Mouse (Mus musculus) MEL (cell line): Measurements from ENCODE around the gene Cwc22.

Experiments
- BHLHE40 ChIP-seq: IDR thresholded peaks from 2 replicates; pipeline ENCODE4 v1.6.1; 2012; ENCODE audit warnings: low read depth, mild to moderate bottlenecking, inconsistent platforms, low read length, improper control_type of control experiment, borderline replicate concordance
- CTCF ChIP-seq, 3 experiments: IDR thresholded peaks in 2 of 3; conservative IDR thresholded peaks in 1 of 3; 2 replicates each; pipeline ENCODE4 v1.5.1; 2011 to 2012; ENCODE audit warnings: low read length in 3 of 3, low read depth in 2 of 3, mild to moderate bottlenecking in 2 of 3, improper control_type of control experiment in 1 of 3, inconsistent platforms in 1 of 3, mixed read lengths in 1 of 3, moderate library complexity in 1 of 3; ENCODE audit not compliant: control insufficient read depth in 1 of 3, insufficient read depth in 1 of 3, poor library complexity in 1 of 3, severe bottlenecking in 1 of 3
- HCFC1 ChIP-seq: IDR thresholded peaks from 2 replicates; pipeline ENCODE4 v1.6.1; 2012; ENCODE audit warnings: low read depth, mild to moderate bottlenecking, inconsistent platforms, low read length, improper control_type of control experiment, moderate library complexity
- JUND ChIP-seq: IDR thresholded peaks from 2 replicates; pipeline ENCODE4 v1.6.1; 2011; ENCODE audit warnings: low read depth, mild to moderate bottlenecking, improper control_type of control experiment, low read length
- MAFK ChIP-seq: IDR thresholded peaks from 2 replicates; pipeline ENCODE4 v1.6.1; 2011; ENCODE audit warnings: low read depth, mild to moderate bottlenecking, low read length, improper control_type of control experiment, borderline replicate concordance
- NRF1 ChIP-seq: IDR thresholded peaks from 2 replicates; pipeline ENCODE4 v1.6.1; 2014; ENCODE audit warnings: low read depth, mild to moderate bottlenecking, inconsistent platforms, low read length, improper control_type of control experiment, moderate library complexity; ENCODE audit not compliant: poor library complexity, insufficient read depth, severe bottlenecking
- POLR2A ChIP-seq, 2 experiments: IDR thresholded peaks; 2 replicates each; pipeline ENCODE4 v1.6.1; 2011 to 2012; ENCODE audit warnings: low read length in 2 of 2, mild to moderate bottlenecking in 2 of 2, control low read depth in 1 of 2, improper control_type of control experiment in 1 of 2, low read depth in 1 of 2, moderate library complexity in 1 of 2; ENCODE audit not compliant: control insufficient read depth in 1 of 2, insufficient read depth in 1 of 2, poor library complexity in 1 of 2
- TBP ChIP-seq: IDR thresholded peaks from 2 replicates; pipeline ENCODE4 v1.8.0; 2011; ENCODE audit warnings: low read depth, low read length, improper control_type of control experiment
- TCF12 ChIP-seq: IDR thresholded peaks from 2 replicates; pipeline ENCODE4 v1.6.1; 2014; ENCODE audit warnings: low read depth, mild to moderate bottlenecking, inconsistent platforms, low read length, improper control_type of control experiment, moderate library complexity

GRCm38 (mm10) chr2:77989390-77989789 is 43.2 kb upstream of the Cwc22 start:
- TF ChIP-seq HCFC1 = no peak
- no peak for TF ChIP-seq TCF12
- no peak for TF ChIP-seq CTCF (IDR thresholded peaks at IDR 0.05 in 2 of 3, conservative IDR thresholded peaks at IDR 0.05 in 1 of 3; ENCODE audit: control insufficient read depth in 1 of 3, insufficient read depth in 1 of 3, low read depth in 2 of 3, low read length in 3 of 3, poor library complexity in 1 of 3, severe bottlenecking in 1 of 3)
- no peak for TF ChIP-seq POLR2A (IDR thresholded peaks at IDR 0.05; ENCODE audit: control insufficient read depth in 1 of 2, insufficient read depth in 1 of 2, low read depth in 1 of 2, low read length in 2 of 2, poor library complexity in 1 of 2)
- no peak for TF ChIP-seq BHLHE40
- no peak for TF ChIP-seq JUND
- TF ChIP-seq TBP = no peak
- no peak for TF ChIP-seq MAFK
- no peak for TF ChIP-seq NRF1
